Mouse (Mus musculus) CD4-positive, CD25-positive, alpha-beta regulatory T cell, adult 9 weeks (primary cell): ENCODE measurements around the gene Cul5. TPM values are rescaled to one million over a fixed set of nuclear protein-coding genes. Genes with fewer than 3 reads are reported as not detected.

ENCODE experiments used
- polyA plus RNA-seq: library from polyadenylated mRNA; unstranded; fragments of 100-300 nt; shearing (Covaris generic); gene quantifications from one replicate; pipeline ENCODE4 v1.2.1, GENCODE M21; 2017

Cul5 gene
- polyA plus RNA-seq, result 24.3 TPM

DNA sequence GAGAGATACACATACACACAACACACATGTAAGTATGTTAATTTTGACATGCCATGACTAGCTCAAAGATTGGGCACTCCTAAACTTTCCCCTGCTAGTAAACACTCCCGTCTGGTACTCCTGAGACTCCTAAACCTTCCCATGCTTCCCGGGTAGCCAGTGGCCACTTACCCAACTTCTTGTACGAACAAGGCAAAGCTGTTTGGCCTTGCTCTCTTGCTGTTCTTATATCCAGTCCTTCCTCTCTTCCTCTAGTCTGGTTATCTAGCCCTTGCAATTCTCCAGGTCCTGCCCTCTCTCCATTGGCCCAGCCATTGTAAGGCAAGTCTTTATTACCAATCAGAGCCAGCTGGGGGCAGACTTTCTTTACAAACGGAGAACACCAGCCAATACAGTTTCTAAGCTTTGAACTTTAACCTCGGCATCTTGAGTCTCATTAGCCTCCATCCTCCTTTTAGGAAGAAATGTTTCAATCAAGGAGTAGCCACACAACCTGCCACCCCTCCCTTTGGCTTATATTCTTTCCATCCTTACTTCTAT is at the start of gene Cul5:
Gene Cul5, minus strand, starts transcription at position 335 of the 540 bp plus-strand sequence.

GRCm38 (mm10) chr9:53705992-53706696 is 36.3 kb upstream of the Cul5 start, which contains the start of gene Rab39:
Gene Rab39, minus strand, starts transcription at chr9:53706232.

GRCm38 (mm10) chr9:53609968-53610781 is 59.6 kb downstream of the Cul5 start, which contains the start of gene Acat1:
Gene Acat1, minus strand, starts transcription at chr9:53610382.

Other genes with a start within 250 kb of the Cul5 start
- 41.1 TPM for gene Atm, start 133.3 kb downstream of the Cul5 start, polyA plus RNA-seq
- gene Npat, start 133.0 kb downstream of the Cul5 start, polyA plus RNA-seq, result 26.7 TPM
- gene Acat1, start 59.6 kb downstream of the Cul5 start, polyA plus RNA-seq, result 78.9 TPM
- gene Rab39, start 36.2 kb upstream of the Cul5 start, polyA plus RNA-seq, result not detected
- 21.9 TPM for gene Slc35f2, start 101.5 kb upstream of the Cul5 start, polyA plus RNA-seq
- not detected for gene Sln, start 180.2 kb upstream of the Cul5 start, polyA plus RNA-seq